ENCODE assay signal across 20 mouse cellular contexts in the genomic region with DNA sequence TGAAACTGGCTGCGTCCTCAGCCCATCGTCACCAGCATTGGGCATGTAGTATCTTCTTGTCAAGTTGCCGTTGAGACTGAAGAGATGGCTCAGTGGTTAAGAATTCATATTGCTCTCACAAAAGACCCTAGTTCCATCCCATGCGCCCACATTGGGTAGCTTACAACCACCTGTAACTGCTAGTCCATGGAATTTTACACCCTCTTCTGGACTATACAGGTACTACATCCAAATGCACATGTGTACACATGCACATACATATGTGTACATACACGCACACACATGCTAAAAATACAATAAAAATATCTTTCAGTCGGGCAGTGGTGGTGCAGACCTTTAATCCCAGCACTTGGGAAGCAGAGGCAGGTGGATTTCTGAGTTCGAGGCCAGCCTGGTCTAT. TPM values are rescaled to one million over a fixed set of nuclear protein-coding genes. Genes with fewer than 3 reads are reported as not detected.
DNase-seq lines count a peak whose midpoint lies in the region; ATAC-seq and TF ChIP-seq lines count a peak whose summit lies in the region.
"Had no signal": no experiment of that assay in that cellular context is flagged by ENCODE, and none has a peak within 500 bp of the region (broad histone marks: within the 10 kb centered on the region; RNA-seq: fewer than 3 reads in every experiment).

No protein-coding gene starts in this region.

- H3K4me3 ChIP-seq in embryonic facial prominence, embryonic 11.5 days (ENCODE audit: low read depth, low read length): no peak overlapping the region
- H3K4me3 ChIP-seq in embryonic facial prominence, embryonic 10.5 days: no peak overlapping the region
- no peak overlapping the region for H3K4me3 ChIP-seq in left cerebral cortex, adult 2 months
- H3K4me3 ChIP-seq: embryonic facial prominence, embryonic 13.5 days; forebrain, embryonic 13.5 days; limb, embryonic 15.5 days; midbrain, embryonic 15.5 days; neural tube, embryonic 13.5 days had no signal

- H3K9ac ChIP-seq in embryonic facial prominence, embryonic 11.5 days (replicated peaks; ENCODE audit: low read length): no peak overlapping the region
- H3K9ac ChIP-seq: embryonic facial prominence, embryonic 13.5 days; forebrain, embryonic 13.5 days; limb, embryonic 15.5 days; midbrain, embryonic 15.5 days; neural tube, embryonic 13.5 days had no signal

- DNase-seq in embryonic facial prominence, embryonic 11.5 days (ENCODE audit: low spot score): peak; percentile 33
- DNase-seq in embryonic facial prominence, embryonic 10.5 days (ENCODE audit: low spot score): no peak
- DNase-seq in left cerebral cortex, adult 2 months (ENCODE audit: extremely low spot score in 1 of 2, low spot score in 2 of 2): no peak
- no peak for DNase-seq in left cerebral cortex, postnatal 14 days (ENCODE audit: low spot score in 2 of 2)
- peak; percentile 78 for DNase-seq in ES-CJ7 (ENCODE audit: low read depth, low spot score)
- DNase-seq in naive thymus-derived CD4-positive, alpha-beta T cell, adult 2 months (ENCODE audit: low read depth): peak; percentile 30
- DNase-seq in left cerebral cortex, adult 11 months (ENCODE audit: low spot score): no peak
- DNase-seq in urinary bladder, postnatal 25 days (ENCODE audit: low spot score): no peak
- DNase-seq: adrenal gland, postnatal 10 days; heart, postnatal 4 days; kidney, adult 18-20 months; kidney, postnatal 4 days; lung, postnatal 4 days; right cerebral cortex, adult 18-20 months had no signal

- no peaks in the 10 kb centered on the region for H3K36me3 ChIP-seq in embryonic facial prominence, embryonic 11.5 days (replicated peaks; ENCODE audit: control insufficient read depth, insufficient read depth, low read depth, low read length)
- H3K36me3 ChIP-seq in embryonic facial prominence, embryonic 10.5 days (replicated peaks): no peaks in the 10 kb centered on the region
- H3K36me3 ChIP-seq: embryonic facial prominence, embryonic 13.5 days; limb, embryonic 15.5 days; midbrain, embryonic 15.5 days had no signal

- no peak for ATAC-seq in embryonic facial prominence, embryonic 11.5 days (replicated peaks; ENCODE audit: insufficient number of reproducible peaks, low FRiP score, low TSS enrichment, low read depth)
- ATAC-seq: forebrain, embryonic 13.5 days; midbrain, embryonic 15.5 days had no signal

- peaks cover 64% of the 10 kb centered on the region for H3K27me3 ChIP-seq in embryonic facial prominence, embryonic 11.5 days (ENCODE audit: control insufficient read depth, insufficient read depth, low read length)
- peaks cover 94% of the 10 kb centered on the region for H3K27me3 ChIP-seq in embryonic facial prominence, embryonic 10.5 days (replicated peaks; ENCODE audit: low read depth, poor library complexity, severe bottlenecking)

- WGBS in embryonic facial prominence, embryonic 11.5 days: 79% methylated on average over 7 of the region's 7 CpGs
- 85% methylated on average over 7 of the region's 7 CpGs for WGBS in embryonic facial prominence, embryonic 10.5 days

- H3K4me2 ChIP-seq in embryonic facial prominence, embryonic 11.5 days (ENCODE audit: low read depth, low read length): no peak overlapping the region
- H3K4me2 ChIP-seq: embryonic facial prominence, embryonic 13.5 days; forebrain, embryonic 13.5 days; limb, embryonic 15.5 days; midbrain, embryonic 15.5 days; neural tube, embryonic 13.5 days had no signal

- no peak overlapping the region for H3K27ac ChIP-seq in embryonic facial prominence, embryonic 11.5 days (replicated peaks; ENCODE audit: low read depth, low read length)
- H3K27ac ChIP-seq in embryonic facial prominence, embryonic 10.5 days (replicated peaks): no peak overlapping the region
- H3K27ac ChIP-seq in left cerebral cortex, adult 2 months: no peak overlapping the region
- H3K27ac ChIP-seq: embryonic facial prominence, embryonic 13.5 days; forebrain, embryonic 13.5 days; limb, embryonic 15.5 days; midbrain, embryonic 15.5 days; neural tube, embryonic 13.5 days had no signal

- peaks cover 5% of the 10 kb centered on the region; the same call in 1 of the 2 replicates for H3K4me1 ChIP-seq in embryonic facial prominence, embryonic 11.5 days (ENCODE audit: control insufficient read depth, insufficient read depth, low read length)
- peaks cover 23% of the 10 kb centered on the region for H3K4me1 ChIP-seq in embryonic facial prominence, embryonic 10.5 days

- TF ChIP-seq CTCF in left cerebral cortex, adult 2 months (IDR thresholded peaks at IDR 0.05): peak; percentile 34

- intact Hi-C loops in left cerebral cortex, adult 2 months (cut with DNase I): no loop called here
- intact Hi-C loops in left cerebral cortex, postnatal 14 days (cut with DNase I): loop anchor here (5.0 kb wide), 1 partner anchor 41 kb away; a partner anchor contains a TSS

- no peaks in the 10 kb centered on the region; the same call in 1 of the 2 replicates for H3K9me3 ChIP-seq in embryonic facial prominence, embryonic 11.5 days (replicated peaks; ENCODE audit: control insufficient read depth, low read length)
- peaks cover 19% of the 10 kb centered on the region for H3K9me3 ChIP-seq in embryonic facial prominence, embryonic 10.5 days
- H3K9me3 ChIP-seq: midbrain, embryonic 15.5 days had no signal

RNA-seq across cellular contexts. Expression of a gene that starts 41.0 kb away (rescaled TPM):
- polyA plus RNA-seq in embryonic facial prominence, embryonic 11.5 days (2014; fragmentation: Nextera tagmentation; extraction: Ambion mirVana): 0.26 and 0.28 TPM in 2 replicates
- 0.19 and 0.35 TPM in 2 replicates for polyA plus RNA-seq in embryonic facial prominence, embryonic 10.5 days (2016; fragmentation: Nextera tagmentation; extraction: Ambion mirVana)
- 100 to 1,000 TPM; 153 to 162 TPM for total RNA-seq in left cerebral cortex, adult 2 months (2021)
- 100 to 1,000 TPM; 128 to 132 TPM for total RNA-seq in left cerebral cortex, postnatal 14 days (2021)

RNA-seq across cellular contexts. Expression of a gene that starts 41.3 kb away (rescaled TPM):
- polyA plus RNA-seq in embryonic facial prominence, embryonic 11.5 days (2014; fragmentation: Nextera tagmentation; extraction: Ambion mirVana): 33.9 and 38.2 TPM in 2 replicates
- polyA plus RNA-seq in embryonic facial prominence, embryonic 10.5 days (2016; fragmentation: Nextera tagmentation; extraction: Ambion mirVana): 31.9 and 35.2 TPM in 2 replicates
- total RNA-seq in left cerebral cortex, adult 2 months (2021): 10 to 100 TPM; 18.1 to 18.3 TPM
- 10 to 100 TPM; 11.7 to 13.0 TPM for total RNA-seq in left cerebral cortex, postnatal 14 days (2021)

RNA-seq across cellular contexts. Expression of a gene that starts 49.3 kb away (rescaled TPM):
- polyA plus RNA-seq in embryonic facial prominence, embryonic 11.5 days (2014; fragmentation: Nextera tagmentation; extraction: Ambion mirVana): 0.45 TPM in 1 of 2 replicates, not detected in the other
- polyA plus RNA-seq in embryonic facial prominence, embryonic 10.5 days (2016; fragmentation: Nextera tagmentation; extraction: Ambion mirVana): not detected in 2 replicates
- total RNA-seq in left cerebral cortex, adult 2 months (2021): not detected
- not detected for total RNA-seq in left cerebral cortex, postnatal 14 days (2021)
- total RNA-seq: left cerebral cortex, adult 8-10 months had no signal
- polyA plus RNA-seq: embryonic facial prominence, embryonic 13.5 days; forebrain, embryonic 13.5 days; midbrain, embryonic 15.5 days; neural tube, embryonic 13.5 days had no signal

RNA-seq across cellular contexts. Expression of a gene that starts 50.7 kb away (rescaled TPM):
- polyA plus RNA-seq in embryonic facial prominence, embryonic 11.5 days (2014; fragmentation: Nextera tagmentation; extraction: Ambion mirVana): 50.2 and 57.5 TPM in 2 replicates
- polyA plus RNA-seq in embryonic facial prominence, embryonic 10.5 days (2016; fragmentation: Nextera tagmentation; extraction: Ambion mirVana): 73.2 and 80.3 TPM in 2 replicates
- 10 to 100 TPM; 23.2 to 40.3 TPM for total RNA-seq in left cerebral cortex, adult 2 months (2021)
- total RNA-seq in left cerebral cortex, postnatal 14 days (2021): 10 to 100 TPM; 22.2 to 27.4 TPM

Comparison
In these comparisons a context has a peak if more than half of its experiments do, and no peak if none do; other contexts are left out.
1. DNase-seq: peak in embryonic facial prominence, embryonic 11.5 days (single experiment), ES-CJ7 (single experiment) and naive thymus-derived CD4-positive, alpha-beta T cell, adult 2 months (single experiment); none in embryonic facial prominence, embryonic 10.5 days (single experiment), left cerebral cortex, adult 2 months (0 of 2), left cerebral cortex, postnatal 14 days (0 of 2), left cerebral cortex, adult 11 months (single experiment) and urinary bladder, postnatal 25 days (single experiment).